Mouse (Mus musculus) adrenal gland, postnatal 25 days (tissue): ENCODE results near the gene Retn. TPM values are rescaled to one million over a fixed set of nuclear protein-coding genes. Genes with fewer than 3 reads are reported as not detected.
A peak's percentile ranks its signal among the peaks of the same experiment; 100 is the strongest.

Experiments
- DNase-seq: peaks from one replicate; pipeline ENCODE4 v3.0.0; 2021; ENCODE audit warnings: mixed read lengths
- total RNA-seq: library from RNA; stranded (reverse); gene quantifications from 2 replicates; pipeline ENCODE4 v1.2.3, GENCODE M21; 2021

Retn gene
- total RNA-seq, 1 experiment from 2014 or later: 32.8 TPM

DNA sequence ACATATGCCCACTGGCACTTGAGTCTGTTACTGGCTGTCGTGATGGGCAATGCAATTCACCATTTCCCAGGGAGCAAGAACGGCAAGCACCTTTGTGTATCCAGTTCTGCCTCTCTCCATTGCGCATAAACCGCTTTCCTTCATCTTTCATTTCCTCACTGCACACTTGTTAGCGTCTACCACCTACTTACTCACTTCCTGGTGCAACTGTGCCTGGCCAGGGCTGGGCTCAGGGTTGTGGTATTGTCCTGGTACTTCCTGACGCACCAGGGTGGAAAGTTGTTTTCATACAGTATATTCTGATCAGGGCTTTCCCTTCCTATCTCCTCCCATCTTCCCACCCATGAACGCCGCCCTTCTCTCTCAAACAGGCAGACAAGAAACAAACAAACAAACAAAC, 5.3 kb downstream of the Retn start:
- no peak for DNase-seq

DNA sequence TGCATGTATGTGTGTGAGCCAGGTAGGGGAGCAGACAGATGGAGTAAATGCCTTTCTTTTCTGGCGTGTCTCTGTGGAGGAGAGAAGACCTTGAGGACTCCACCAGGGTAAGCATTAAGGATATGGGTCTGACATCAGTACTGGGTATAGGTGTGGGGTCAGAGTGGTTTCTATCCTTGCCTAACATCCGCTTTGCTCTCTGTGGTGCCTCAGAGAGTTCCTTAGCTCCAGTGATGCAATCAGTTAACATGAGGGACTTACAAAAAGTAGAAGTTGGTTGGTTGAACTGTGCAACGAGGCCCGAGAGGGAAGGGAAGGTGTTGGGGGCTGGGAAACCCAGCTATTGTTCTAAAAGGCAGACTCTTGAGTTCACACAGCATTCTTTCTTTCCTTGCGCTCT, 8.8 kb downstream of the Retn start:
- DNase-seq: no peak

DNA sequence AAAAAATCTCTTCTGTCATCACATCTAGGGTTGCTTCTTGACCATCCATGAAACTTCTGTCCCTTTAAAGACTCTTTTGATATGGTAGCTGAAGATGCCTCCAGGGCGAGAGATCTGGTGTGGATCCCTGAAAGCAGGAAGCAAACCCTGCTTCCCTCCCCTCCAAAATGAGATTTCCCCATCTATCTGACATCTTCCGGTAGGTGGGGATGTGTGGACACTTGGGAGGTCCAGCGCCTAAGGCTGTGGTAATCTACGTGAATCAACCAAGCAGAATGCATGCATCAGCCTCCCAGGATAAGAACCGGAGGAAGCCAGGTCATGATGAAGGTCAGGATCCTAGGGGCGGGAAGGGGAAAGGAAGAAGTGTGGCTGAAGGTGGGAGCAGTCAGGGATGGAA, 9.9 kb downstream of the Retn start, which contains the start of gene Mcemp1:
TSS of gene Mcemp1 (plus strand) at position 248 of the 400 bp plus-strand sequence.
- no peak for DNase-seq

DNA sequence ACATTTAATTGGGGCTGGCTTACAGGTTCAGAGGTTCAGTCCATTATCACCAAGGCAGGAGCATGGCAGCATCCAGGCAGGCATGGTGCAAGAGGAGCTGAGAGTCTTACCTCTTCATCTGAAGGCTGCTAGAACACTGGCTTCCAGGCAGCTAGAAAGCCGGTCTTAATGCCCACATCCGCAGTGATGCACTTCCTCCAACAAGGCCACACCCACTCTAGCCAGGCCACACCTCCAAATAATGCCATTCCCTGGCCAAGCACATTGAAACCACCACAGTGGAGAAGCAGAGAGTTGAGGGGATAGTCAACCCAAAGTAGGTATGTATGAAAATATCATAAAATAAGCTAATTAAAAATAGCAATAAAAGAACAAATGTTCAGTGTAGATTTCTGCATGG, 14.8 kb downstream of the Retn start:
- DNase-seq: no peak

DNA sequence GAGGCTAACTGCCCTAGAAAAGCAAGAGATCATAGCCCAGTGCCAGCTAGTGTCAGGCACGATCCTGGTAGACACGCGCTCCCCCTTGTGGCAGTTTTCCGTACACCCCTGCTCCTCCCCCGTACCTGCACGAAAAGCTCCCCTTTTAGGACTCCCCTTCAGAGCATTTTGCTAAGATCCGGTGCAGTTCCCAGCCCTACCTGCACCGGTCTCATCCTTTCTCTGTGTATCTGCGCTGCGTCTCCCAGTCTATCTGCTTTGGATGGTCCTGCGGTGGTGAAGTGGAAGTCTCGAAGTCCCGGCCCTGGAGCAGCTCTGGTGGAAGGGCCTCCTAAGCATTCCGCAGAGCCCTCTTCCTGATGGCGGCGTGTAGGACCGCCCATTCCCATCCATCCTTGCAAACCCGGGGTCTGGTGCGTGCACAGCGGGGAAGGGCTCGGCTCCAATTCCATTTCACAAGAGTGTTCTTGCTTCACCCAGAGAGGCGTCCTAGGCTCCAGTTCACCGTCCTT, 16.5 kb downstream of the Retn start, which contains the start of gene Fcor:
TSS of gene Fcor (minus strand) at position 383 of the 512 bp plus-strand sequence.
- peak; percentile 85 for DNase-seq

DNA sequence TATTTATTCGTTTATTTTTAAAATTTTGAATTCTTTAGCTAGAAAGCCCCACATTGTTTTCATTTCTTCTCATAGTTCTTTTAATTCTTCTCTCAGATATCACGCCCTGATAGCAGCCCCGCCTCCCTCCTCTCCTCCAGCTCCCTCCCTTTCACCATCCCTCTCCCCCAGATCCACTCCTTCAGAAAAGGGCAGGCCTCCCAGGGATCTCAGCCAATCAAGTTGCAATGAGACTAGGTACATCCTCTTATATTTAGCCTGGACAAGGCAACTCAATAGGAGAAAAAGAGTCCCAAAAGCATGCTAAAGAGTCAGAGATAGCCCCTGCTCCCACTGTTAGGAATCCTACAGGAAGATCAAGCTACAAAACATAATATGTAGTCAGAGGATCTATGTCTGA, 19.1 kb downstream of the Retn start:
- no peak for DNase-seq

DNA sequence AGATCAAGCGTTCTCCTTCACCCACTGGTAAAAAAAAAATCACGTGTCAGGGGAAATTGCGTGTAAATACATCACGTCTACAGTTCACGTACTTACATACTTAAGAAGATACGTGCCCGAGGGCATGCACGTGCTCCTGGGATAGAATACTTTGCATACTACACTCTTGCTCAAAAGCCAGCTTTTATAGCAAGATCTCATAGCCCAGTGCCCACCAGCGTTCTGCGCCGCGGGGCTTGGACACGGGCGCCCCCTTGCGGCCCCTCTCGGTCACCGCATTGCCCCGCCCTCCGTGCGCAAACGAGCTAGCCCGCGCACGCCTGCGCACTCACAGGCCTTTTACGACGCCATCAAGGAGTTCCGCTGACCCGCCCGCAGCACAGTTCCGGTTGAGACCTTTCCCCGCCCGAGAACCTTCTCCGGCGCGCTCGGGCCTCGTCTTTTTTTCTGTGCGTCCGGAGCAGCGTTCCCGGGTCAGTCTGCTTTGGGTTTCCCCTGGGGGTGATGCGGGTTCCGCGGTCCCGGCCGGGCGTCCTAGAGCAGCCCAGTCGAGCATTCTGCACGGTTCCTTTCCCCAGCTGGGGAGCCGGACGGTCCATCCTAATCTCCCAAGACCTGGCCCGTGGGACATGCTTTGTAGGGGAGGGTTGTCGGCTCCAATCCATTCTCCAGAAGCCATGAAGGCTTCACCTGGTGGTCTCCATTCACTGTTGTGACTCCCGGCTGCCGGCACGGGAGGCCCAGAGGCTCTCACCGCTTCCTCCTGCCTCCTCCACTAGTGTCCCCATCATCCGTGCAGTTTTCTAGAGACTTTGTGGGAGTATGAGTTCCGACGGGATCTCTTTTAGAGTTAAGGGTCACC, 20.8 kb downstream of the Retn start, which contains the start of gene Trappc5:
TSS of gene Trappc5 (plus strand) at position 169 of the 862 bp plus-strand sequence.
- DNase-seq: peak; percentile 94

DNA sequence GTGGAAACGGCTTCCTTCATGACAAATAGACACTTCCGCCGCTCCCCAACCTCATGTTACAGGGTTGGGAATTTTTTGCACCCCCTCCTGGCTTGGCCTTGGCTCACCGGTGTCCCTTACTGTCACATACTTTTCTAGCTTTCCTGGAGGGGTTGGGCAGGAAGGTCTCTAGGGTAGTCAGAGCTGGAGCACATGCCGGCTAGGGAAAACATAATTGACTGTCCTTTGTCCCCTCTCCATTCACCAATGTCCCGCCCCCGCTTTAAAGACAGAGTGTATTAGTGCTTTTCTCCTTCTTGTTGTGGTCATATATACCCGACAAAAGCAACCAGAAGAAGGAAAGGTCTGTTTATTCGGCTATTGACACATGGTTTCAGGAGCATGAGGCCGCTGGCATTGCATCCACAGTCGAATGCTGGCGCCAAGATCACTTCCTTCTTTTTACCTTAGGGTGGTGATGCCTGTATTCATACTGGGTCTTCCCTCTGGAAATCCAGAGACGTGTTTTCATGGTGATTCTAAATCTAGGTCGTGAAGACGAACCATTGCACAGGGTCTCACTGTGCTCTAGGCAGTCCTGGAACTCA, 21.5 kb downstream of the Retn start:
- peak; percentile 20 for DNase-seq

DNA sequence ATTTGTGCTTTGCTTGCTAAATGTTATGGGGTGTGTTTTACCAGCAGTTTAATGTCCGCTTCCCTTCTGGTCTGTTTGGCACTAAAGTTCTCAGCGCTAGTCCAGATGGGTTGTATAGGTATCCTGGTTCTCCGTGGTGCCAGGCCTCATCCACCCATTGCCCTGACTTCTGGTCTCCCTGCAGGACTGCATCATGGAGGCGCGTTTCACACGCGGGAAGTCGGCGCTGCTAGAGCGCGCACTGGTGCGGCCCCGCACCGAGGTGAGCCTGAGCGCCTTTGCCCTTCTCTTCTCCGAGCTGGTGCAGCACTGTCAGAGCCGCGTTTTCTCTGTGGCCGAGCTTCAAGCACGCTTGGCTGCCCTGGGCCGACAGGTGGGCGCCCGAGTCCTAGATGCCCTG, 23.3 kb downstream of the Retn start:
- no peak for DNase-seq

DNA sequence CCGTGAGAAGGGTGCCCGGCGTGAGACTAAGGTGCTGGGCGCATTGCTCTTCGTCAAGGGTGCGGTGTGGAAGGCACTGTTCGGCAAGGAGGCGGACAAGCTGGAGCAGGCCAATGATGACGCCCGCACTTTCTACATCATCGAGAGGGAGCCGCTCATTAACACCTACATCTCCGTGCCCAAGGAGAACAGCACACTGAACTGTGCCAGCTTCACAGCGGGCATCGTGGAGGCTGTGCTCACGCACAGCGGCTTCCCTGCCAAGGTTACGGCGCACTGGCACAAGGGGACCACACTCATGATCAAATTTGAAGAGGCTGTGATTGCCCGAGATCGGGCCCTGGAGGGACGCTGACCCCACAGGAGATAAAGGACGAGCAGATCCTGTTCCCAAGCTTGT, 23.7 kb downstream of the Retn start:
- DNase-seq: no peak

DNA sequence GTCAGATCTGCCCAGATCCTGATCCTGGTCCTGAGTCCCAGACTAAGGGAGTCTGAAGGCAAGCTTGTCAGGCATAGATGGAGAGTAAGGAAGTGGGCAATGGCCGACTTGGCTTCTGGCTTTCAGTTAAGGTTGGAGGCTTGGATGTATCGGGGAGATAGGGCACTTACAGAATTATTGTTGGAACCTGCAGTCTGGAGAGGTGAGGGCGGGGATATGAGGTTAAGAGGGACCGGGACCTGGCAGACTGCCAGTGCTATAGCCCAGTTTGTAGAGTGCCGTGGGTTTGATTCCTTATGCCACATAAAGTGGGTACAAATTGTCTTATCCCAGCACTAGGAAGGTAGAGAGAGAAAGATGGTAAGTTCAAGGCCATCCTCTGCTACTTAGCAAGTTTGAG, 24.1 kb downstream of the Retn start:
- no peak for DNase-seq

DNA sequence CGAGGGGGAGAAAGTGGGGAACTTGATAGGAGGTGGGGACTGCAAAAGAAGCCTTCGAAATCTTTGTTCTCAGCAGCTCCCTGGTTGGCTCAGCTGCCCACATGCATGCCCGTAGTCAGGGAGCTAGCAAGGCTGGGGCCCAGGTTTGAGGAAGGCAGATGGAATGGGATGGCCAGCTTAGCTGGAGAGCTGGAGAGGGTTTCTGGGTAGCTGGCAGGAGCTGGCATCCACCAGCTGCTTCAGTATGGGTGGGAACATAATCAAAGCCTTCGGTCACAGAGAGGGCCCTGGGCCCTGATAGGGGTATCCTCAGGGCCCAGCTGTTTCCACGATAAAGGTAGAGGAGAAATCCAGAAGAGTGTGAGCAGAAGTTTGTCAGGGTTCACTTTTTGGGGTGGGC, 26.9 kb downstream of the Retn start:
- no peak for DNase-seq

DNA sequence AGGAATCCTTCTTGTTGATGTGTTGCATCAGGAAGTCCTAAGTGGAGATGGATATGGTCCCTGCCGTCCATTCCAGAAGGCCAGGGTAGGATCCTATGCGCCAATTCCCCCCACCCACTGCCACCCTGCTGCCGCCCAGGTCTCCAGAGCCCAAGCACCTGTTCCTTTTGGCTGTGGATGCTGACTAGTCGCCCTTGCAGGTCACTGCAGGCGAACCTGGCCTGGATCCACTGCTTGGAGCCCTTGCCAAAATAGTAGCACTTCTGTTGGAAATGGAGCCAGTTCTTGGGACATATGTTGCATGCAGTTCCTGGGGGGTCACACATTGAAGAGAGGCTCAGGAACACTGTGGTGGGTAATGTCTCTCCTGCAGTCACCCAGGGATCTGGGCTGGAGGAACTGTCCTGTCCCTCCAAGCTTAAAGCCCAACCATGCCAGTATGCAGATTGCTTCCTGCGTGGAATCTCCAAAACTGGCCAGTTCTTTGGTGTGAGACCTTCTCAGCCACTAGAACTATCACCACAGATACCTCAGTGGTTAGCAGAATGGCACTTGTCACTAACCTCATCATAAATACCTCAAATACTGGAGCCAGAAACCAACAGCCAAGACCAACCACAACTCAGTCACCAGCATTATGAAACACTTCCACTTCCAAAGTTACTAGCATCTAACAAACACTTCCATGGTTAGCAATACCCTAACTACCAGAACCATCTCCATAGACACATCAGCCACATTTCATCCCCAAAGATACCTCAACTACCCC, 28.0 kb downstream of the Retn start:
- DNase-seq: no peak

DNA sequence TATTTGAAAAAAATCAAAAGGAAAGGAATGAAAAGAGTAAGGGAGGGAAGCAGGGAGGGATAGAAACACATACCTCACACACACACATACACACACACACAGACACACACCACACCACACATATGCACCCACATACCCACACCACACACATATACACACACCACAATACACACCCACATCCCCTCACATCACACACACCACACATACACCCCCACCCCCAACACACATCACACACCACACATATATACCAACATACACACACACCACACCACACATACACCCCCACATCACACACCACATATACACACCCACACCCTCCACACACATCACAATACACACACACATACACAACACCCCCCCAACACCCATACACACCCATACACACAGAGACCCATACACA, 29.0 kb downstream of the Retn start:
- no peak for DNase-seq

DNA sequence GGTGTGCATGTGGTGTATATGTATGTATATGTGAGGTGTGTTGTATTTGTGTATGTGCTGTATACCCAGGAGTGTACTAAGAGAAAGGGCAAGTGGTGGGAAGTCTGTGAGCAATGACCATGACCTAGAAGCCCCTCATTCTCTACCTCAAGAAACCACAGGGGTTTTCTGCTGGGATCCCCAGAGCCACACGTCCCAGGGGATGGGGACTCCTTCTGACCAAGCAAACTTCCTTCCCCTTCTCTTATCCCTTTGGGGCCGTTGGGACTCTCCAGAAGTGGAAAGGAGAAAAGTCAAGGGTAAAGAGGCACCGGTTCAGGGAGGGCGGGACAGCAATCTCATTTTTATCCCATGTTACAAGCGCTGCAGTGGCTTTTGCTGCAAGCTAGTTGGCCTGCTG, 29.9 kb downstream of the Retn start:
- DNase-seq: no peak

DNA sequence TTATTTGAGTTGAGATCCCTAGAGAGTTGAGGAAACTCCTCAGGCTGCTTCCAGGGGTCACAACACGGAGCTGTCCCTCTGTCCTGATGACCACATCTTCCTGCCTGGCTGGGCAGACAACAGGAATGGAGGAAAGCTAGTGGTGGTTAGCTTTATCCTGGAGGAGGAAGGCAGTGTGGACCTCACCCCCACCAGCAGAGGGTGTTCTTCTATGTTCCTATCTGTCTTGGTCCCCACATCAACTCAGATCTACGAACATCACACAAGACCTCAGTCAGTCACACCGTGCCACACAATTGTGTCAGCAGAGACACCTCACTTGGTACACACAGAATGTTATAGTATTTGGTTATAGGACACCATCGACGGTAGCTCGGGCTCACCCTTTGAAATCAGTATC, 32.0 kb downstream of the Retn start:
- DNase-seq: no peak

DNA sequence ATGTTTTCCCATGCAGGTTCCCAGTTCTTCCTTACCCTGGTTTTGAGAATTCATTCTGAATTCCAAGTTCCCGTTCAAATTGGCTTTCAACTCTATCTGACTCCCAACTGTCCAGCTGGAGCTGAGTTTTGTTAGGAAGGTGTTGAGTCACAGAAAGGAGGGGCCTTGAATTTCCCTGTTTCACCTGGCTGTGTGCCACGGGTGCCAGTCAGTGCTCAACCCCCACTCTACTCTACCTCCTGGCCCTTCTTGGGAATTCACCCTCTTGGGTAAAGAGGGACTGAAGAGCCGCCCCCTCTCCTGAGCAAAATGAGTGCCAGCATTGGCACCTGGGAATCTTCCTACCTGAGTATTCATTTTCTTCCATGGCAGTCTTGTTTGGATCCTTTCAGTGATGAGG, 35.2 kb downstream of the Retn start:
- DNase-seq: peak; percentile 12

DNA sequence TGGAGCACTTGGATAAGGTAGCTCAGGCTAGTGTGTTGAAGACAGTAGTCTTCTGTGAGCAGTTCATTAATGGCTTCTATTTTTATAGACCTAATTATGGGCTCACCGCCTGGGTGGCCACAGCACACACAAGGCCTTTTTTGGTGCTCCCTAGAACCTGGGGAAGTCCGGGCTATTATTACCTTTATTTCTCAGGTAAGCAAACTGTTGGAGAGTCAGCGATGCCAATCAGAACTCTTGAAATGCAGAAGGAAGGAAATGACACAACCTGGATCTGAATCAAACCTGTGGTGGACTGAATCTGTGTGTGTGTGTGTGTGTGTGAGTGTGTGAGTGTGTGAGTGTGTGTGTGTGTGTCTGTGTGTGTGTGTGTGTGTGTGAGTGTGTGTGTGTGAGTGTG, 38.6 kb downstream of the Retn start, which contains the start of gene Fcer2a:
TSS of gene Fcer2a (minus strand) at position 55 of the 400 bp plus-strand sequence.
- no peak for DNase-seq

DNA sequence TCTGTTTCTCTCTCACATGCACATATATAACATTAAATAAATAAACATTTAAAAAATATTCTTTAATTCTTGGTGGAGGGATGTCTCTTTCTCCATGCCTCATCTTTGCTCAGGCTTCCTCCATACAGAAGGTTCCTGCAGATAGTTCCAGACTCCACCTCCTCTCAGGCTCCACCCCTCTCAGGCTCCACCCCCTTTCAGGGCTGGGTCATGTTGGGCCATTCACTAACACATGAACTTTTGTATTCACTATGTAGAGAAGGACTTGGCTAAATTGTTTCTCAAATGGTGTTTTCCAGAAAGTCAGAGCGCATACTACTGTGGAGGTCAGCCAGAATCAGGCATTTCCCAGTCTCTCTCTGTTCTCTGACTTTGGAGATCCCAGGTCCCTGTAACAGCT, 45.9 kb downstream of the Retn start:
- no peak for DNase-seq

DNA sequence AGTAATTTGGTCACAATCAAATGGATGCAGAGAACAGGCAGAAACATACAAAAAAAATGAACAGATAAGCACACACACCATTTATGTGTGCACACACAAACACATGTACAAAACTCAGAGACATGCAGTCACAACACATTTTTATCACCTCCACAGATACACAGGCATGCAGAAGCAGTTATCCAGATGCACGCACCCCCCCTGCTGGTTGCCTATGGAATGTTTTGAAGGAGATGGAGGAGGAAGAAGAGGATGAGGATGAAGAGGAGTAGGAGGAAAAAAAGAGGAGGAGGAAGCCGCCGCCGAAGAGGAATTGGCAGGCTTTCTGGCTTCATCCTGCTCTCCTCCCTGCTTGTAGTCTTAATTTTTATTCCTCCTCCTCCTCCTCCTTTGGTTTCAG, 50.1 kb downstream of the Retn start:
- DNase-seq: peak; percentile 27

DNA sequence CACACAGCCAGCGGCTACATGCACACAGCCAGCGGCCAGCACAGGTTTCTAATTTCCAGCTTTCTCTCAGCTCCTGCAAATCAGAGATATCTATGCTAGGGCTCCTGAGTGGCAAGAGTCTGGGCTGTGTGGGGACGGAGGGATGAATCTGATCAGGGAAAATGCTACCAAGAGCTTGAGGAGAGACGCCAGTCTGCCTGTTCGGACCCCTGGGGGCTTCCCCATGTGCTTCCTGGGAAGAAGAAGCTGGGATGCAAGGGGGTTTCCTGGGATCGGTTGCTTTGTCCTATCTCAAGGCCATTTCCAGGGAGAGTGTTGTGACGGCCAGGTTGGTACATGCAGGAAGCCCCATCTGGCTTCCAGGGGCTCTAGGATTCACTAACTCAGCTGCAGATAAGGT, 52.0 kb downstream of the Retn start:
- DNase-seq: no peak
